Mouse (Mus musculus): ENCODE measurements around the gene Raver1. TPM values are rescaled to one million over a fixed set of nuclear protein-coding genes. Genes with fewer than 3 reads are reported as not detected.

Gene Raver1
- polyA plus RNA-seq, 1 experiment from 2014 or later: 44.9 TPM

- Histone ChIP-seq H3K4me3 (ENCODE audit: control insufficient read depth in 1 of 2, insufficient read depth in 1 of 2, low read depth in 1 of 2, low read length in 2 of 2) (peak within 1 kb of the TSS; percentile 54 to 55), H3K9me3 (ENCODE audit: control insufficient read depth, low read length) (no peaks in the 10 kb centered on the region), H3K4me1 (ENCODE audit: control insufficient read depth in 2 of 2, insufficient read depth in 2 of 2, low read length in 2 of 2) (peaks cover 32 to 47% of the 10 kb centered on the region in 2 experiments), H3K27me3 (ENCODE audit: control insufficient read depth, insufficient read depth, low read length) (peaks cover 59% of the 10 kb centered on the region), H3K4me2 (ENCODE audit: low read length) (peak within 1 kb of the TSS; percentile 83), H3K9ac (ENCODE audit: low read length) (peak within 1 kb of the TSS; percentile 65), H3K36me3 (ENCODE audit: control insufficient read depth, insufficient read depth, low read length) (no peaks in the 10 kb centered on the region), H3K27ac (replicated peaks in 1 of 2; ENCODE audit: control insufficient read depth in 1 of 2, insufficient read depth in 1 of 2, low read depth in 2 of 2, low read length in 2 of 2) (0 out of 4 replicates have a peak within 1 kb of the TSS, but pooled peaks of 1 of the 2 experiments have one; percentile 29)
- WGBS: under 1% methylated on average over 29 of the region's 35 CpGs
- no peak for ATAC-seq (ENCODE audit: insufficient number of reproducible peaks, insufficient read depth, low FRiP score, low read depth)
These were observed 59.9 kb downstream of the Raver1 start, which contains the start of gene Icam5 for GRCm38 (mm10) chr9:21031896-21032351. TSS of gene Icam5 (plus strand) at chr9:21032073.

DNA sequence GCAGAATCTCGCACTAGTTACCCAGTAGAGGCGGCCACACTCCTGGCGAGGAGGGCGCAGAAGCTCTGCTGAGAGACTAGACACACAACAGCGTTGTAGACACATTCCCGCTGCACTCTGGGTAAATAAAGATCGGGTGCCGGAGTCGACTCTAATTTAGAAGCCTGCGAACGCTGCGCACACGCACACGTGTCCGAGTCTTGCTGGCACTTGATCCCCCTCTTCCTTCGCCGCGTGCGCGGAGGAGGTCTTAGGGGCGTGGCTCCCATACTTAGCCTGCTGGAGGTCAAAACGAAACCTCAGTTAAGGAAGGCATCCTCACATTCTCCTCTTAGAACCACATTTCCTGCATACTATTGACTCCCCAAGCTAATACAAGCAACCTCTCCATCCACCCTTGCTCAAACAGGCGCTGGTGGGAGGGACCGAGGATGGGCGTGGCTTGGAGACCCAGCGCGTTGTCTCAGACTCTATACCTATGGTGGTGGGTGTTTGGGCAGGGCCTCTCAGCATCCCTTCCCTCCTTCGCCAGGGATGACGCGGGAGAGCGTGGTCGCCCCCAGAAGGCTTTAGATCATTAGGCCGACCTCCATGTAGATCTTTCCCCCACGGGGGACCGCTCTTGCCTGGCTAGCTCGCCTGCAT is 60.4 kb downstream of the Raver1 start:
- Histone ChIP-seq H3K9ac (ENCODE audit: low read length) (peak overlapping the region; percentile 28), H3K4me1 (ENCODE audit: control insufficient read depth in 2 of 2, insufficient read depth in 2 of 2, low read length in 2 of 2) (peaks cover 27 to 42% of the 10 kb centered on the region in 2 experiments), H3K27me3 (ENCODE audit: control insufficient read depth, insufficient read depth, low read length) (peaks cover 58% of the 10 kb centered on the region), H3K9me3 (ENCODE audit: control insufficient read depth, low read length) (no peaks in the 10 kb centered on the region), H3K4me2 (ENCODE audit: low read length) (peak overlapping the region; percentile 83), H3K36me3 (ENCODE audit: control insufficient read depth, insufficient read depth, low read length) (0 out of 2 replicates have a peak, but pooled peaks cover 2% of the 10 kb centered on the region), H3K4me3 (ENCODE audit: control insufficient read depth in 1 of 2, insufficient read depth in 1 of 2, low read depth in 1 of 2, low read length in 2 of 2) (peak overlapping the region; percentile 40 to 54), H3K27ac (replicated peaks in 1 of 2; ENCODE audit: control insufficient read depth in 1 of 2, insufficient read depth in 1 of 2, low read depth in 2 of 2, low read length in 2 of 2) (0 out of 4 replicates have a peak overlapping the region, but pooled peaks of 1 of the 2 experiments have one; percentile 29)
- ATAC-seq (ENCODE audit: insufficient number of reproducible peaks, insufficient read depth, low FRiP score, low read depth): no peak
- under 1% methylated on average over 36 of the region's 36 CpGs for WGBS

DNA sequence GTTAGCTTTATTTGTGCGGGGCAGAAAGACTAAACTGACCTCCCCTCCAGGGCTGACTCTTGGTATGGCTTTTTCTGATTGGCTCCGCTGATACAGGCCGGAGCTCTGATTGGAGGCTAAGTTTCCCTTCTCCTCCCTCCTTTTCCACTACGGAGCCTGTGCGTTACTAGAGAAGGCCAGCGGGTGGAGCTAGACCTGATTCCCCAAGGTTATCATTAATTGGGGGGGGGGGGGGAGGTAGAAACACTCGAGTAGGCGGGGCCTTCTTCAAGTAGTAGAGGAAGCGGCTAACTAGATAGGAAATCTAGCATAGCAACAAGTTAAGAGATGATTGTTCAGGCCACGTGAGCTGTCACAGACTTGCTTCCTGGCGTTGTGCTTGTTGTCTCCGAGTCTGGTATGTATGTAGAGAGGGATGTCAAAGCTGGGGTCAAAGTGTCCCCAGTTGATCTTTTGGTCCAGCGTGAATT is 61.0 kb downstream of the Raver1 start:
- Histone ChIP-seq H3K4me1 (ENCODE audit: control insufficient read depth in 2 of 2, insufficient read depth in 2 of 2, low read length in 2 of 2) (peaks cover 23 to 38% of the 10 kb centered on the region in 2 experiments), H3K27ac (replicated peaks in 1 of 2; ENCODE audit: control insufficient read depth in 1 of 2, insufficient read depth in 1 of 2, low read depth in 2 of 2, low read length in 2 of 2) (0 out of 4 replicates have a peak overlapping the region, but pooled peaks of 1 of the 2 experiments have one; percentile 29), H3K9me3 (ENCODE audit: control insufficient read depth, low read length) (no peaks in the 10 kb centered on the region), H3K9ac (ENCODE audit: low read length) (peak overlapping the region; percentile 28; the same call in 1 of the 2 replicates), H3K4me2 (ENCODE audit: low read length) (peak overlapping the region; percentile 83), H3K27me3 (ENCODE audit: control insufficient read depth, insufficient read depth, low read length) (peaks cover 53% of the 10 kb centered on the region), H3K36me3 (ENCODE audit: control insufficient read depth, insufficient read depth, low read length) (0 out of 2 replicates have a peak, but pooled peaks cover 6% of the 10 kb centered on the region), H3K4me3 (ENCODE audit: control insufficient read depth in 1 of 2, insufficient read depth in 1 of 2, low read depth in 1 of 2, low read length in 2 of 2) (peak overlapping the region; percentile 40 to 54)
- WGBS: 0% methylated on average over 13 of the region's 13 CpGs
- peak; percentile 47 for ATAC-seq (ENCODE audit: insufficient number of reproducible peaks, insufficient read depth, low FRiP score, low read depth)

DNA sequence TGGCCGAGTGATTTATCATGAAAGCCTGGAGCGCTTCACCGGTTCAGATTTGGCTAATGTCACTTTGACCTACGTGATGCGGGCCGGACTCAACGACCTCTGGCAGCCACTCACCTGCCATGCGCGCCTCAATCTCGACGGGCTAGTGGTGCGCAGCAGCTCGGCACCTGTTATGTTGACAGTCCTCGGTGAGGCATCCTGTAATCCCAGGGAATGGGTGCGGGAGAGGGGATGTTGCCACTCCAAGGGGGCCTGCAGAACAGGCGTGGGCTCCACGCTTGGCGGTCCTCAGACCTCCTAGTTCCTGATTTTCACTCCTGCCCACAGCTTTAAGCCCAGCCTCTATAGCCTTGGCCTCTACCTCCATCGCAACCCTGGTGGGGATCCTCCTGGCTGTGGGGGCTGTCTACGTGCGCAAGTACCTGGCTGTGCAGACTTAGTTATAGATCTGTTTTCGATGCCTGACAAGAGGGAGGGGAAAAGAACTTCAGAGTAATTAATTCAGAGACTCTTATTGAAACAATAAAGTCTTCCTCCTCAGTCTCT is 61.7 kb downstream of the Raver1 start:
- 19% methylated on average over 22 of the region's 22 CpGs for WGBS
- peaks cover 23 to 38% of the 10 kb centered on the region in 2 experiments for H3K4me1 ChIP-seq (ENCODE audit: control insufficient read depth in 2 of 2, insufficient read depth in 2 of 2, low read length in 2 of 2)

GRCm38 (mm10) chr9:21029291-21030054 is 62.3 kb downstream of the Raver1 start, which contains the start of gene Icam4:
TSS of gene Icam4 (plus strand) at chr9:21029373.
- peak within 1 kb of the TSS; percentile 42 to 54 for H3K4me3 ChIP-seq (ENCODE audit: control insufficient read depth in 1 of 2, insufficient read depth in 1 of 2, low read depth in 1 of 2, low read length in 2 of 2)
- H3K36me3 ChIP-seq (ENCODE audit: control insufficient read depth, insufficient read depth, low read length): 0 out of 2 replicates have a peak, but pooled peaks cover 6% of the 10 kb centered on the region
- H3K4me1 ChIP-seq (ENCODE audit: control insufficient read depth in 2 of 2, insufficient read depth in 2 of 2, low read length in 2 of 2): peaks cover 23 to 38% of the 10 kb centered on the region in 2 experiments
- ATAC-seq (ENCODE audit: insufficient number of reproducible peaks, insufficient read depth, low FRiP score, low read depth): peak; percentile 9; the same call in 1 of the 2 replicates
- H3K27me3 ChIP-seq (ENCODE audit: control insufficient read depth, insufficient read depth, low read length): peaks cover 40% of the 10 kb centered on the region
- peak within 1 kb of the TSS; percentile 64 for H3K9ac ChIP-seq (ENCODE audit: low read length)
- peak within 1 kb of the TSS; percentile 83 for H3K4me2 ChIP-seq (ENCODE audit: low read length)
- WGBS: 1% methylated on average over 37 of the region's 37 CpGs
- no peak within 1 kb of the TSS; a peak in 1 of 4 replicates for H3K27ac ChIP-seq (replicated peaks in 1 of 2; ENCODE audit: control insufficient read depth in 1 of 2, insufficient read depth in 1 of 2, low read depth in 2 of 2, low read length in 2 of 2)
- H3K9me3 ChIP-seq (ENCODE audit: control insufficient read depth, low read length): no peaks in the 10 kb centered on the region

More for the DNA sequence above, 61.7 kb downstream of the Raver1 start:
- H3K9me3 ChIP-seq (ENCODE audit: control insufficient read depth, low read length): no peaks in the 10 kb centered on the region
- ATAC-seq (ENCODE audit: insufficient number of reproducible peaks, insufficient read depth, low FRiP score, low read depth): no peak
- peaks cover 46% of the 10 kb centered on the region for H3K27me3 ChIP-seq (ENCODE audit: control insufficient read depth, insufficient read depth, low read length)
- H3K27ac ChIP-seq (replicated peaks in 1 of 2; ENCODE audit: control insufficient read depth in 1 of 2, insufficient read depth in 1 of 2, low read depth in 2 of 2, low read length in 2 of 2): no peak overlapping the region
- peak overlapping the region in 1 of 2 experiments; percentile 54; a peak in 2 of 4 replicates for H3K4me3 ChIP-seq (ENCODE audit: control insufficient read depth in 1 of 2, insufficient read depth in 1 of 2, low read depth in 1 of 2, low read length in 2 of 2)
- H3K4me2 ChIP-seq (ENCODE audit: low read length): peak overlapping the region; percentile 83
- 0 out of 2 replicates have a peak overlapping the region, but pooled peaks have one; percentile 64 for H3K9ac ChIP-seq (ENCODE audit: low read length)
- 0 out of 2 replicates have a peak, but pooled peaks cover 6% of the 10 kb centered on the region for H3K36me3 ChIP-seq (ENCODE audit: control insufficient read depth, insufficient read depth, low read length)

DNA sequence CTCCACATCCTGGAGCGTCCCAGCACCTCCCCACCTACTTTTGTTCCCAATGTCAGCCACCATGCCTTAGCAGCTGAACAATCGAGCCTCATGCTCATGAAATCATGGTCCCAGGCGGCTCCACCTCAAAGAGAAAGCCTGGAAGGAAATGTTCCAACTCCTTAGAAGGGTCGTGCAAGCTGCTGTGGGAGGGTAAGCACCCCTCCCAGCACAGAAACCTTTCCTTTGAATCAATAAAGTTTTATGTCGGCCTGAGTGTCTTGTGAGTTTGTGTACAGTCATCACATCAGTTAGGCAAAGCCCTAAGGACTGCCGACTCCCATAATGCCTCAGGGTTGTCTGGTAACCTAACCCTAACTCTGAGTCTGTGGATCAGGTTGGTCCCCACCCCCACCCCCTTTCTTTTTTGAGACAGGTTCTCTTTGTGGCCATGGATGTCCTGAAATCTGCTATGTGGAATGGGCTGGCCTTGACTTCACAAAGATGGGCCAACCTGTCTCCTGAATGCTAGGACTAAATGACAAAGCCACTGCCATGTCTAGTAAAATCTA is 63.2 kb downstream of the Raver1 start:
- Histone ChIP-seq H3K9ac (ENCODE audit: low read length) (no peak overlapping the region), H3K4me2 (ENCODE audit: low read length) (0 out of 2 replicates have a peak overlapping the region, but pooled peaks have one; percentile 83), H3K9me3 (ENCODE audit: control insufficient read depth, low read length) (no peaks in the 10 kb centered on the region), H3K27me3 (ENCODE audit: control insufficient read depth, insufficient read depth, low read length) (peaks cover 32% of the 10 kb centered on the region), H3K4me3 (ENCODE audit: control insufficient read depth in 1 of 2, insufficient read depth in 1 of 2, low read depth in 1 of 2, low read length in 2 of 2) (no peak overlapping the region), H3K36me3 (ENCODE audit: control insufficient read depth, insufficient read depth, low read length) (0 out of 2 replicates have a peak, but pooled peaks cover 6% of the 10 kb centered on the region), H3K4me1 (ENCODE audit: control insufficient read depth in 2 of 2, insufficient read depth in 2 of 2, low read length in 2 of 2) (peaks cover 23 to 38% of the 10 kb centered on the region in 2 experiments), H3K27ac (replicated peaks in 1 of 2; ENCODE audit: control insufficient read depth in 1 of 2, insufficient read depth in 1 of 2, low read depth in 2 of 2, low read length in 2 of 2) (no peak overlapping the region)
- WGBS: 74% methylated on average over 6 of the region's 6 CpGs
- ATAC-seq (ENCODE audit: insufficient number of reproducible peaks, insufficient read depth, low FRiP score, low read depth): no peak

All from heart, embryonic 14.5 days (tissue).